Mouse (Mus musculus): ENCODE results near the gene Sytl2.

DNA sequence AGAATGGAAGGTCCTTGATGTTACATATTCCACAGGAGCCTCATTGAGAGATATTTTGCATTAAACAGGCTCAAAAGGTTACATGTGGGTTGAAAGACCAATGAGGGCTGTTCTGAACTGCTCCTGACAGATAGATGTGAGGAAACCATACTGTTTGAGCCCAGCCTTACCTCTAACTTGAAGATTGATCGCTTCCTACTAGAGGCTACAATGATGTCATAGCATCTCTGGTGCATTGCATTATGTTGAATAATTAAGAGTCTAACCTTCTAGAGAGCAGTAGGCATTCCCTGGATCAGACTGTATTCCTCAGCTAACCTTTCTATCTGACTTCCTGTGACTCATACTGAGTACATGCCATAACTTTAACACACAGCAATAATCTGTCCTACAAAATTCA is 17.4 kb downstream of the Sytl2 start:
- TF ChIP-seq CTCF (IDR thresholded peaks at IDR 0.05; ENCODE audit: low read depth): no peak
- no peak for TF ChIP-seq EP300 (IDR thresholded peaks at IDR 0.05; ENCODE audit: low read depth)
